Mouse (Mus musculus): ENCODE data around the gene Gm8879. TPM values are rescaled to one million over a fixed set of nuclear protein-coding genes. Genes with fewer than 3 reads are reported as not detected.
"Not testable (repeated sequence)": the region's sequence is repeated elsewhere in the genome, so short reads cannot be mapped to it uniquely, and the experiment has no call there.

The Gm8879 gene
- not detected for total RNA-seq (2021)
- long read RNA-seq, experiment 1: 0 reads
- long read RNA-seq, experiment 2: 0 reads

- DNase-seq: not testable (repeated sequence)
Measured at GRCm38 (mm10) chr5:11127334-11127733, at the start of gene Gm8879. Gene Gm8879 (plus strand): TSS chr5:11127634.

- DNase-seq: peak; percentile 1
Measured at GRCm38 (mm10) chr5:11138031-11138430, 10.6 kb downstream of the Gm8879 start.

Other genes starting within 250 kb of the Gm8879 start
- not detected for gene Gm8871, start 179.8 kb upstream of the Gm8879 start, total RNA-seq (2021)
- not detected for gene Gm8857, start 179.8 kb upstream of the Gm8879 start, total RNA-seq (2021)
- not detected for gene Gm5861, start 55.4 kb downstream of the Gm8879 start, total RNA-seq (2021)
- not detected for gene Gm8890, start 128.4 kb downstream of the Gm8879 start, total RNA-seq (2021)
- not detected for gene Speer1, start 213.9 kb downstream of the Gm8879 start, total RNA-seq (2021)

All from adrenal gland, postnatal 10 days (tissue).